Mouse (Mus musculus): ENCODE measurements around the gene Myo5a. TPM values are rescaled to one million over a fixed set of nuclear protein-coding genes. Genes with fewer than 3 reads are reported as not detected.

Myo5a gene
- polyA plus RNA-seq, 1 experiment from 2014 or later, result 6.4 TPM

DNA sequence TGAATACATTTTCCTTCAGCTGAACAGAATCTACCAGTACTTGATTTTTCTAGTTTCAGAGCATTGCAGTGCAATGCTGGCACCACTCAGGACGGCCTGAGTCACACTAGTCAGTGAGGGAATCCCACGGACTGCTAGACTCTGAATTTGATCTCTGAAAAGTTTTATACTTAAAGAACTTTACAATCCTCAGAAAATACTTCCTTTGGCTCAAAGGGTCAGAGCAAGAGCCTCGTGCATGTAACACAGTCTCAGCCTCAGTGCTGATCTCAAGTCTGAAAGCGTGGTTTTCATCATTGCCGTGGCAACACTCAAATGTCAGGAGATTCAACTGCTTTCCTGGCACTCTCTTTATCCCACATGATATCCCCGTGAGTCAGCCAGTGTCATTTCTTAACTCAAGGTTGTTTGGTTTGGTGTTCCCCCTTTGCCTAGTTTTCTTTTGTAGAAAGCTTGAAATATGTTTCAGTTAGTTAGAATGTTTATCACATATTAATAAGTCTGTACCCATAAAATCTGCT is 53.4 kb downstream of the Myo5a start:
- ATAC-seq (replicated peaks; ENCODE audit: insufficient number of reproducible peaks, insufficient read depth, low FRiP score, low read depth), result no peak
- WGBS, result 52% methylated on average over 6 of the region's 6 CpGs
- Histone ChIP-seq H3K9ac (no peak overlapping the region), H3K27ac (no peak overlapping the region), H3K27me3 (no peaks in the 10 kb centered on the region), H3K4me3 (no peak overlapping the region), H3K4me1 (replicated peaks) (no peaks in the 10 kb centered on the region), H3K9me3 (replicated peaks) (no peaks in the 10 kb centered on the region), H3K36me3 (peaks cover 2% of the 10 kb centered on the region; the same call in 1 of the 2 replicates), H3K4me2 (no peak overlapping the region)

DNA sequence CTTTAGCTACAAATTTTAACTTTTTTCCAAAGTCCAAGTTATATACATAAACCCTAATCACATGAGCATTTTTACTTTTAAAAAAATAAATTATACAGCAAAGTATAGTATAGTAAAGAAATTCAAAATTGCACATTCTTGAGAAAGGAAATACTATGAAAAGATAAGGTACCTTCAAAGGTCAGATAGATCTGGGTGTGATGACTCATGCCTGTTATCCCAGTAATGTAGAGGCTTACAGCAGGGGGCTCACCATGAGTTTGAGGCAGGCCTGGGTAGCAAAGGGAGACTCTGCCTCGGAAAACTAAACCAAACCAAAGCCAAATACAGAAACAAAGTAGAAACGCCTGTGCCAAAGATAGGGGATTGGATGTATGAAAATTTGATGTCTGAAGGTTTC is 59.7 kb downstream of the Myo5a start:
- WGBS, result 44% methylated on average over 2 of the region's 2 CpGs
- peaks cover 2% of the 10 kb centered on the region; the same call in 1 of the 2 replicates for H3K36me3 ChIP-seq
- no peak for ATAC-seq (replicated peaks; ENCODE audit: insufficient number of reproducible peaks, insufficient read depth, low FRiP score, low read depth)

DNA sequence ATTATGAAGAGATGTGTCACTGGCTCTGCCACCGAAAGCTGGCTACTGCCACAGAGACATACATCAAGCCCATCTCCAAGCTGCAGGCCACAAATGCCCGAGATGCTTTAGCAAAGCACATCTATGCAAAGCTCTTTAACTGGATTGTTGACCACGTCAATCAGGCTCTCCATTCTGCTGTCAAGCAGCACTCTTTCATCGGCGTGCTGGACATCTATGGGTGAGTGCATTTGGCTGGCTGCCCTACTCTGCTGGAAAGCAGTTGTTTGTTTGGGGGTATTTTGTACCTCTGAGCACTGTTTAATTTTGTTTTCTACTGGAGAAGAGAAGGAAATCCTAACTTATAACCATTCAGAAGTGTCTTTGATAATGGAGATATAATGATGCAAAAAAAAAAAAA is 76.1 kb downstream of the Myo5a start:
- no peak overlapping the region for H3K4me3 ChIP-seq
- H3K4me2 ChIP-seq, result no peak overlapping the region
- WGBS, result 44% methylated on average over 5 of the region's 5 CpGs
- H3K4me1 ChIP-seq (replicated peaks), result peaks cover 4% of the 10 kb centered on the region; the same call in 1 of the 2 replicates
- H3K9ac ChIP-seq, result no peak overlapping the region
- H3K27ac ChIP-seq, result no peak overlapping the region
- H3K36me3 ChIP-seq, result peaks cover 9% of the 10 kb centered on the region; the same call in 1 of the 2 replicates
- no peak for ATAC-seq (replicated peaks; ENCODE audit: insufficient number of reproducible peaks, insufficient read depth, low FRiP score, low read depth)
- H3K9me3 ChIP-seq (replicated peaks), result no peaks in the 10 kb centered on the region
- H3K27me3 ChIP-seq, result no peaks in the 10 kb centered on the region

More for the DNA sequence above, 59.7 kb downstream of the Myo5a start:
- H3K27me3 ChIP-seq, result no peaks in the 10 kb centered on the region
- no peak overlapping the region for H3K4me2 ChIP-seq
- no peaks in the 10 kb centered on the region for H3K9me3 ChIP-seq (replicated peaks)
- H3K4me1 ChIP-seq (replicated peaks), result no peaks in the 10 kb centered on the region
- H3K9ac ChIP-seq, result no peak overlapping the region
- H3K27ac ChIP-seq, result no peak overlapping the region
- H3K4me3 ChIP-seq, result no peak overlapping the region

DNA sequence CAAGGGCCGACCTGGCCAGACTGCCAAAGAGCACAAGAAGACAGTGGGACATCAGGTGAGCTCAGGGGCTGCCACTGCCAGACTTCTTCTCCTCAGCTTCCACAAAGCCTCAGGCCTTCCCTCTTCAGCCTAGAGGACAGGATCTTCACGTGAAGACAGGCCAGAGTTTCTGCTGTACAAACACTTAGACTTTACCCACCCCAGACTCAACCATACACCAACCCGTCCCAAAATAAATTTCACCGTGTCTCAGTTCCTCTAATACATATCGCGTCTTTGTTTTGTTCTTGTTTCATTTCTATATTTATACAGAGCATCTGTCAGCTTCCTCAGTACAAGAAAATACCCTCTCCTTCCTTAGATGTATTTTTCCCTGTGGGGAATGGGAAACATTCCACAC is 89.7 kb downstream of the Myo5a start:
- WGBS, result 79% methylated on average over 6 of the region's 6 CpGs
- no peak for ATAC-seq (replicated peaks; ENCODE audit: insufficient number of reproducible peaks, insufficient read depth, low FRiP score, low read depth)
- Histone ChIP-seq H3K27ac (no peak overlapping the region), H3K36me3 (peaks cover 8% of the 10 kb centered on the region), H3K4me2 (no peak overlapping the region), H3K4me1 (replicated peaks) (peaks cover 7% of the 10 kb centered on the region), H3K9ac (no peak overlapping the region), H3K27me3 (no peaks in the 10 kb centered on the region), H3K9me3 (replicated peaks) (no peaks in the 10 kb centered on the region), H3K4me3 (no peak overlapping the region)

DNA sequence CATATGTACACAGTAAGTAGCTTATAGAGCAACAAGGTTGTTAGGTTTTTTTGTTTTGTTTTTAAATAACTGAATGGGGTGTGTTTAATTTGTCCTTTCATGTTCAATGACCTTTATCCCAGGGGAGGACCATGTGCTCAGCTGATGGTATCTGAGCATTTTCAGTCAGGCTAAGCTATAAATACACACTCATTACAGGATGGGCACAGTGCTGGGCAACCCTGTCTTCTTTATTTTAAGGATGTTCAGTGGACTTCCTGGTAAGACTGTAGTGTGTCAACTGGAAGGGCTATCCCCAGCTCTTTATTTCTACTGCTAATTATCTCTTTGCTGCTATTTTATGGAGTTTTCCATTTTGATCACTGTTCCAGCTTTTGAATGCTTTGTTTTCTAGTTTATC is 92.8 kb downstream of the Myo5a start:
- H3K4me2 ChIP-seq, result no peak overlapping the region
- H3K4me3 ChIP-seq, result no peak overlapping the region
- no peak for ATAC-seq (replicated peaks; ENCODE audit: insufficient number of reproducible peaks, insufficient read depth, low FRiP score, low read depth)
- no peaks in the 10 kb centered on the region for H3K27me3 ChIP-seq
- no peak overlapping the region; the same call in 1 of the 2 replicates for H3K27ac ChIP-seq
- peaks cover 7% of the 10 kb centered on the region for H3K4me1 ChIP-seq (replicated peaks)
- peaks cover 12% of the 10 kb centered on the region for H3K36me3 ChIP-seq
- H3K9me3 ChIP-seq (replicated peaks), result no peaks in the 10 kb centered on the region
- H3K9ac ChIP-seq, result no peak overlapping the region

DNA sequence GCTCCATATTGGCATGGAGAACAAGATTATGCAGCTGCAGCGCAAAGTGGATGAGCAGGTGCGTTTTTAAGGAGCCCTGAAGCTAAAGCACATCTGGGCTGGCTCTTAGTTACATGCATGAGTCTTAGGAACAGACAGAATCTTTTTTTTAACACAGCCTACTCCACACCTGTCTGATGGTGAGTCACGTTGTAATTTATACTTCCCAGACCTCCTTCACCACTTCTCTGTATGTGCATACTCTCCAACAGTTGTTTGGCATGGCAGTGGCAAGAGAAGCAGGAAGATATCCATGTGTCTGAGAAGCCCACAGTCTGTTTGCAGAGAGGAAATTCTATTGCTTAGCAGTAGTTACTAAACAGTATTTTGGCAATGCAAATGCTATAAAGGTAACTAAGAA is 100.9 kb downstream of the Myo5a start:
- peaks cover 45% of the 10 kb centered on the region for H3K36me3 ChIP-seq

DNA sequence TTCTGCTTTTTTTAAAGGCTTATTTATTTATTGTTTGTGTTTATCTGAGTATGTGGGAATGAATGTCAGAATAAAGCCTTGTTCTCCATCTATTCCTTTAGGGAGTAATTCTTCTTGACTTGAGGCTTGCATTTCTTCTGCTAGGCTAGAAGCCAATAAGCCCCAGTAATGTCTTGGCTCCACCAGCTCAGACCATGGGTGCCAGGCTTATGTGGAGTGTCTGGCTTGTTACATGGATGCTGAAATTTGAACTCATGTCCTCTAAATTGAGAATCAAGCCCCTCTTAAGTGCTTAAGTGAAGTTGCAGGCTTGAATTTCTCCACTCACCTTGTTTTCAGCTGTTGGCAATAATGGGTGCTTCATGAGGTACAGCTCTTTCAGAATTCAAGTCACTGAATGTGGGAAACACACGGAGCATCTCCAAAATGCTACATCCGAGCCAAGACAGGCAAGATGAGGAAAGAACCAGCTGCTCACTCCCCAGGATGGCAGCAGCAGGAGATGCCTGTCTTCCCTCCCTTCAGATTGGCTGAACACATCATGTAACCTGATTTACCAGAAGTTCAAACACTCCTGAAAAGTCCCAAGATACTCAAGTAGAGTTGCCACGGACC is 116.9 kb downstream of the Myo5a start:
- WGBS, result 79% methylated on average over 3 of the region's 3 CpGs
- H3K4me2 ChIP-seq, result no peak overlapping the region
- no peak overlapping the region for H3K9ac ChIP-seq
- peaks cover 21% of the 10 kb centered on the region for H3K36me3 ChIP-seq
- no peaks in the 10 kb centered on the region for H3K27me3 ChIP-seq
- no peak overlapping the region for H3K27ac ChIP-seq
- no peak overlapping the region for H3K4me3 ChIP-seq
- ATAC-seq (replicated peaks; ENCODE audit: insufficient number of reproducible peaks, insufficient read depth, low FRiP score, low read depth), result no peak
- H3K4me1 ChIP-seq (replicated peaks), result no peaks in the 10 kb centered on the region
- no peaks in the 10 kb centered on the region for H3K9me3 ChIP-seq (replicated peaks)

More for the DNA sequence above, 100.9 kb downstream of the Myo5a start:
- Histone ChIP-seq H3K4me3 (no peak overlapping the region), H3K4me1 (replicated peaks) (no peaks in the 10 kb centered on the region), H3K27me3 (no peaks in the 10 kb centered on the region), H3K9me3 (replicated peaks) (no peaks in the 10 kb centered on the region), H3K27ac (no peak overlapping the region), H3K4me2 (no peak overlapping the region), H3K9ac (no peak overlapping the region)
- no peak for ATAC-seq (replicated peaks; ENCODE audit: insufficient number of reproducible peaks, insufficient read depth, low FRiP score, low read depth)
- WGBS, result 93% methylated on average over 3 of the region's 3 CpGs

DNA sequence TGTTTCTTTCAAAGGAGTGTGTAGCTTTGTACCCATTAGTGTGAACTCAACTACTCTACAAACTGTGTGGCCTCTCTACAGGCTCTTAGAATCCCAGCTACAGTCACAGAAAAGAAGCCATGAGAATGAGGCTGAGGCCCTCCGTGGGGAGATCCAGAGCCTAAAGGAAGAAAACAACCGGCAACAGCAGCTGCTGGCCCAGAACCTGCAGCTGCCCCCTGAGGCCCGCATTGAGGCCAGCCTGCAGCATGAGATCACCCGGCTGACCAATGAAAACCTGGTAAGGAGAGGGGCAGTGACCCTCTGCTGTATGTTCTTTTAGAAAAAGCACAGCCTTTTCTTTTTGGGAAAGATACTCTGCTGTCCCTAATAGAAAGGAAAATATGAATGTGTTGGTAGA is 123.0 kb downstream of the Myo5a start:
- H3K27ac ChIP-seq, result no peak overlapping the region
- peaks cover 10% of the 10 kb centered on the region; the same call in 1 of the 2 replicates for H3K36me3 ChIP-seq
- H3K9me3 ChIP-seq (replicated peaks), result no peaks in the 10 kb centered on the region
- 53% methylated on average over 4 of the region's 4 CpGs for WGBS
- no peak overlapping the region for H3K9ac ChIP-seq
- peaks cover 5% of the 10 kb centered on the region for H3K4me1 ChIP-seq (replicated peaks)
- ATAC-seq (replicated peaks; ENCODE audit: insufficient number of reproducible peaks, insufficient read depth, low FRiP score, low read depth), result no peak
- H3K4me3 ChIP-seq, result no peak overlapping the region
- H3K27me3 ChIP-seq, result no peaks in the 10 kb centered on the region
- no peak overlapping the region for H3K4me2 ChIP-seq

DNA sequence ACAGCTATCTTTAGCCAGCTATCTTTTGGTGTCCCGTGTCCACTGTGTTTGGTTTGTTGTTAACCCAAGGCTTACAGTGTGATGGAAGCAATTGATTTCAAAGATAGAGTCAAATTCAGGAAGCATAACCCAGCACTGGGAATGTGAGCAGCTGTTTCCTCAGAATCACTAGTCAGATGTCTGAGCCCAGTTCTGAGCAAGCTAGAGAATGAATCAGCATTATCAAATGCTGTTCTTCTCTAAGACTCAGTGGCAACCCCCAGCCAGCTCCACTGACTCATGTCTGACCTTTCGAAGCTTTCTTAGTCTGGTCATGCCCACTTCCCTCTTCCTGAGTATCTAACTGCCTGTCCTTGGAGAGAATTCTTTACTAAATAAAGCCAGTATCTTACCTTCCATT is 125.5 kb downstream of the Myo5a start:
- WGBS, result 20% methylated on average over 2 of the region's 2 CpGs
- Histone ChIP-seq H3K36me3 (peaks cover 16% of the 10 kb centered on the region; the same call in 1 of the 2 replicates), H3K27me3 (no peaks in the 10 kb centered on the region), H3K9ac (no peak overlapping the region), H3K27ac (no peak overlapping the region), H3K4me1 (replicated peaks) (peaks cover 5% of the 10 kb centered on the region), H3K4me3 (no peak overlapping the region), H3K9me3 (replicated peaks) (no peaks in the 10 kb centered on the region), H3K4me2 (no peak overlapping the region)
- ATAC-seq (replicated peaks; ENCODE audit: insufficient number of reproducible peaks, insufficient read depth, low FRiP score, low read depth), result no peak

DNA sequence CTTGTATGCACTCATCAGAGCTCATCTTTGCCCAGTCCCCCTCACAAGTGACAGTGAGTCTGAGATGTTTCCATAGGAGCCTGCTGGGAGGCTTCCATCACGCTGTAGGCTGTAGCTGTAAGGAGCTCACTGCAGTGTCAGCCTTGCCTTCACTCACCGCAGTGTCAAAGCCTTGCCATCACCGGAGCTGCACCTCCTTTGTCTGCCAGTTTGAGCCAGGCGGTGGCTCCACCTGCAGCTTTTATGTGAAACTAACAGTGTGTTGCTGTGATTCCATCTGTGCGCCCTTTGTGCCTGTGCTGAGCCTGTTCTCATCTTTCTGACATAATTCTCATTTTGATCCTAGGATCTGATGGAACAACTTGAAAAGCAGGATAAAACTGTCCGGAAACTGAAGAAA is 126.5 kb downstream of the Myo5a start:
- no peak overlapping the region for H3K4me2 ChIP-seq
- no peak overlapping the region for H3K9ac ChIP-seq
- peaks cover 21% of the 10 kb centered on the region; the same call in 1 of the 2 replicates for H3K36me3 ChIP-seq
- H3K4me1 ChIP-seq (replicated peaks), result peaks cover 5% of the 10 kb centered on the region
- 54% methylated on average over 6 of the region's 6 CpGs for WGBS
- no peaks in the 10 kb centered on the region for H3K9me3 ChIP-seq (replicated peaks)
- ATAC-seq (replicated peaks; ENCODE audit: insufficient number of reproducible peaks, insufficient read depth, low FRiP score, low read depth), result no peak
- no peaks in the 10 kb centered on the region for H3K27me3 ChIP-seq
- no peak overlapping the region for H3K4me3 ChIP-seq
- H3K27ac ChIP-seq, result no peak overlapping the region

DNA sequence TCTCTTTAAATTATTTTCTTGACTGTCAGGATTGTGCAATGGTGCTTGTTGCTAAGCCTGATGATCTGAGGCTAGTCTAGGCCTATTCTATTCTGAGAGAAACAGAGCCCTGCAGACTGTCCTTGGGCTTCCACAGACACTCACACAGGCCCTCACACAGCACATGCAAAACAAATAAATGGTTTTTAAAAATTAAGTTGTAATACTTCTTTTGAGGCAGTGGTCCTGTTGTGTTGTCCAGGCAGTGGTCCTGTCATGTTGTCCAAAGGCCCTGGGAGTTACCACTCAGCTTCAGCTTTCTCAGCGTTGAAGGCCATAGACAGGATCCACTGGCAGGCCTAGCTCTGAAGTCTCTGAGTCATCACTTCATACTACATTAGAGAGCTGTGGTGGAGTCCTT is 130.7 kb downstream of the Myo5a start:
- no peak for ATAC-seq (replicated peaks; ENCODE audit: insufficient number of reproducible peaks, insufficient read depth, low FRiP score, low read depth)
- Histone ChIP-seq H3K36me3 (peaks cover 28% of the 10 kb centered on the region; the same call in 1 of the 2 replicates), H3K4me1 (replicated peaks) (peaks cover under 1% of the 10 kb centered on the region), H3K27ac (no peak overlapping the region), H3K27me3 (no peaks in the 10 kb centered on the region), H3K9me3 (replicated peaks) (no peaks in the 10 kb centered on the region), H3K4me3 (no peak overlapping the region), H3K9ac (no peak overlapping the region), H3K4me2 (no peak overlapping the region)
- WGBS, result 98% methylated on average over 1 of the region's 1 CpGs

DNA sequence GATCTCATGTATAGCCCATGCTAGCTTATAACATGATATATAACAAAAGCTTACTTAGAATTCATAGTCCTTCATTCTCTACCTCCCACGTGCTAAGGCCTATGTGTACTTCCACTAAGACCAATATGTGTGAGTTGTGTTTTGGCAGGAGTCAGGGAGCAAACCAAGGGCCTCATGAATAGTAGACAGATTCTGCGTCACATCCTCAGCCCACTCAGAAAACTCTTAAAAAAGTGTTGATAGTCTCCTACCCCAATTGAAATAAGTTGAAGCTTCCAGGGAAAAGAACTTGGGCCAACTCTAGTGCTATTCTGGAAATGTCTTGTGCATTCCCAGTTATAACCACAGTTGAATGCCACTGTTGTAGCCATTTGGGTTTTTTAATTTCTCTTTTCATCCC is 131.2 kb downstream of the Myo5a start:
- no peak overlapping the region for H3K9ac ChIP-seq
- H3K4me3 ChIP-seq, result no peak overlapping the region
- WGBS, result 89% methylated on average over 2 of the region's 2 CpGs
- no peaks in the 10 kb centered on the region for H3K9me3 ChIP-seq (replicated peaks)
- peaks cover 28% of the 10 kb centered on the region; the same call in 1 of the 2 replicates for H3K36me3 ChIP-seq
- H3K4me2 ChIP-seq, result no peak overlapping the region
- no peaks in the 10 kb centered on the region for H3K4me1 ChIP-seq (replicated peaks)
- no peak for ATAC-seq (replicated peaks; ENCODE audit: insufficient number of reproducible peaks, insufficient read depth, low FRiP score, low read depth)
- no peak overlapping the region for H3K27ac ChIP-seq
- no peaks in the 10 kb centered on the region for H3K27me3 ChIP-seq
